Mouse (Mus musculus): ENCODE results near the gene Chml. TPM values are rescaled to one million over a fixed set of nuclear protein-coding genes. Genes with fewer than 3 reads are reported as not detected.

Gene Chml
- polyA plus RNA-seq, 1 experiment from 2014 or later: 1.6 TPM

DNA sequence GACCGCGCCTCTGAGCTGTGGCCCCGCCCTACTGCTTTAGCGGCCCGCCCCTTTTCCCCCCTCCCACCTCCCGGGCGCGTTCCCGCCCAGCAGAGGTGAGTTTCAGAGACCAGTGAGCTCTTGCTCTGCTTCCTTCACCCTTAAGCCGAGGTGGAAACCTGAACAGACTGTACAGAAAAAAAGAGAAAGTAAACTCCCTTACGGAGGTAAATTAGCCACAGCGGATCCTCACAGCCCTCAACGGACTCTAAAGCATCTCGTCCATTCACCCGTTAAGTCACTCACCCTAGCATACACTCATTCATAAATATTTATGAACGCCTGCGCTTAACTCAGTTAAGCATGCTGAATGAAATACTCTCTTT, 278 bp upstream of the Chml start:
- Histone ChIP-seq H3K9me3 (replicated peaks) (no peaks in the 10 kb centered on the region), H3K27me3 (no peaks in the 10 kb centered on the region), H3K27ac (replicated peaks) (no peak overlapping the region), H3K4me2 (replicated peaks) (peak overlapping the region; percentile 92), H3K36me3 (peaks cover under 1% of the 10 kb centered on the region; the same call in 1 of the 2 replicates), H3K4me3 (replicated peaks) (peak overlapping the region; percentile 84), H3K9ac (no peak overlapping the region), H3K4me1 (peaks cover 18% of the 10 kb centered on the region)
- no peak; the same call in 1 of the 2 replicates for ATAC-seq (ENCODE audit: insufficient number of reproducible peaks, low FRiP score, low TSS enrichment, low read depth)
- WGBS: under 1% methylated on average over 17 of the region's 17 CpGs

DNA sequence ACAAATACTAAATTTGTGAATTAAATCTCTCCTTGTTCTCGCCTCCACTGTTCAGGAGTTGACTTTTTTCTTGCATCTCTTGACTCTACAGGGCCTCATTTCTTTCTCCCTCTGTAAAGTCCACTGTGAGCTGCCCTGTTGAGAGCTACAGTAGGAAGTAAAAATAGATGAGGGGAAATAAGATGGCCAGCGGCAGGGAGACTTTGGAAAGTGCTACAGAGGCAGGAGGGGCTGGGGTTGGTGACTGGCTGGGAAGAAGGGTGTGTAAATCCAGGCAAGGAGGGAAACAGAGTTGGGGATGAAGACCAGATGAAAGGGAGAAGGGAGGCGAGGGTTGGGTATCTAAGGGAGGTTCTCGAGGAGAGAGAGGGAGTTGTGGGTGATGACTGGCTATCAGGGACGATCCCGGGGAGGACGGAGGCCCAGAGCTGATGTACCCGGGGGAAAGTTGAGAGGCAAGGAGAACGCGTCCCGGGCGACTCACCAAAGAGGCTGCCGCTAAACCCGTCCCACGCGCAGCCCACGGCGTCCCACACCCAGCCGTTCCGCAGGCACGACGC, 935 bp downstream of the Chml start:
- Histone ChIP-seq H3K27me3 (no peaks in the 10 kb centered on the region), H3K36me3 (peaks cover 8% of the 10 kb centered on the region; the same call in 1 of the 2 replicates), H3K4me2 (replicated peaks) (peak overlapping the region; percentile 92), H3K4me3 (replicated peaks) (peak overlapping the region; percentile 84), H3K4me1 (peaks cover 18% of the 10 kb centered on the region), H3K9ac (peak overlapping the region; percentile 84), H3K27ac (replicated peaks) (peak overlapping the region; percentile 85), H3K9me3 (replicated peaks) (no peaks in the 10 kb centered on the region)
- WGBS: 2% methylated on average over 22 of the region's 22 CpGs
- ATAC-seq (ENCODE audit: insufficient number of reproducible peaks, low FRiP score, low TSS enrichment, low read depth): no peak

DNA sequence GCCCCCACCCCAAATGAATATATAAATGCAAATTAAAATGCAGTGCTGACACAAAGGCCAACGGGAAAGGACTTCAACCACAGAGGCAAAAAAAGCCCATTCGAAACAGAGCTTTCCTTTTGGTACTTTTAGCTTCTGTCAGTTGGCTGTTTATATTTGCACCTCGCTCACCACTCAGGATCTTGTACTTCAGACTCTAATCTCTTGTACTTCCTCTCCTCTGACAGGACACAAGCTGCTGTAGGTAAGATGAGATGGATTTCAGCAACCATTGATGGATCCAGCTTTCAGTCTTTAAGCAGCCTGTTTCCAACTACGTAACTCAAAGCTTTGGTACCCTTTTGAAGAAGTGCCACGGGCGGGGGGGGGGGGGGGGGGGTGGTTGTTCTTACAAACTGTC, 11.7 kb downstream of the Chml start:
- 74% methylated on average over 6 of the region's 6 CpGs for WGBS

GRCm38 (mm10) chr1:175677459-175677858, 15.2 kb downstream of the Chml start:
- no peaks in the 10 kb centered on the region for H3K36me3 ChIP-seq
- H3K9ac ChIP-seq: no peak overlapping the region
- 85% methylated on average over 6 of the region's 6 CpGs for WGBS
- H3K9me3 ChIP-seq (replicated peaks): no peaks in the 10 kb centered on the region
- H3K4me1 ChIP-seq: no peaks in the 10 kb centered on the region
- no peak overlapping the region for H3K4me3 ChIP-seq (replicated peaks)
- no peak overlapping the region for H3K4me2 ChIP-seq (replicated peaks)
- no peak overlapping the region for H3K27ac ChIP-seq (replicated peaks)
- no peaks in the 10 kb centered on the region for H3K27me3 ChIP-seq
- no peak for ATAC-seq (ENCODE audit: insufficient number of reproducible peaks, low FRiP score, low TSS enrichment, low read depth)

More for the DNA sequence above, 11.7 kb downstream of the Chml start:
- H3K4me1 ChIP-seq: no peaks in the 10 kb centered on the region
- no peaks in the 10 kb centered on the region for H3K27me3 ChIP-seq
- H3K27ac ChIP-seq (replicated peaks): no peak overlapping the region
- ATAC-seq (ENCODE audit: insufficient number of reproducible peaks, low FRiP score, low TSS enrichment, low read depth): no peak
- H3K9me3 ChIP-seq (replicated peaks): no peaks in the 10 kb centered on the region
- no peak overlapping the region for H3K4me2 ChIP-seq (replicated peaks)
- H3K9ac ChIP-seq: no peak overlapping the region
- no peak overlapping the region for H3K4me3 ChIP-seq (replicated peaks)
- no peaks in the 10 kb centered on the region for H3K36me3 ChIP-seq

DNA sequence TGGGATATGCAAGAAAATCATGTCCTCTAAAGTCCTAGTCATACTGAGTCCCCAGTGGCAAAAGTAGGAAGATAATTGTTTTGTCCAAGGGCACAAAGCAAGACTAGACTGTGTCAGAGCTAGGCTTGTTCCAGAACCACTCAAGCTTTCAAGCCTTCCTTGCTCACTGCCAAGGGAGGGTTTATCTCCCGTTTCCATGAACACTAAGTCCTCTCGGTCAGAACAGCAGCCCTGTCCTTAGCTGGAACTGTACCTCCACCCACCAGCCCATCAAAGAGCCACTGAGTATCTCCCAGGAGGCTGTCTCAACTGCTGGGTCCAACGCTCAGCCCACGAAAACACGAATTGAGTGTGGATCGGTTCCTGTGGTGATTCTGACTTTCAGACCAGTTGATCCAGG, 17.6 kb downstream of the Chml start:
- no peak overlapping the region for H3K9ac ChIP-seq
- no peaks in the 10 kb centered on the region for H3K9me3 ChIP-seq (replicated peaks)
- ATAC-seq (ENCODE audit: insufficient number of reproducible peaks, low FRiP score, low TSS enrichment, low read depth): no peak
- 78% methylated on average over 6 of the region's 6 CpGs for WGBS
- no peak overlapping the region for H3K4me3 ChIP-seq (replicated peaks)
- no peak overlapping the region for H3K27ac ChIP-seq (replicated peaks)
- H3K4me1 ChIP-seq: no peaks in the 10 kb centered on the region
- H3K36me3 ChIP-seq: no peaks in the 10 kb centered on the region
- H3K27me3 ChIP-seq: no peaks in the 10 kb centered on the region
- H3K4me2 ChIP-seq (replicated peaks): no peak overlapping the region

GRCm38 (mm10) chr1:175673563-175674325, 19.0 kb downstream of the Chml start:
- H3K4me2 ChIP-seq (replicated peaks): no peak overlapping the region
- WGBS: 70% methylated on average over 7 of the region's 7 CpGs
- no peak for ATAC-seq (ENCODE audit: insufficient number of reproducible peaks, low FRiP score, low TSS enrichment, low read depth)
- no peaks in the 10 kb centered on the region for H3K9me3 ChIP-seq (replicated peaks)
- no peaks in the 10 kb centered on the region for H3K36me3 ChIP-seq
- no peak overlapping the region for H3K9ac ChIP-seq
- H3K27ac ChIP-seq (replicated peaks): no peak overlapping the region
- no peak overlapping the region for H3K4me3 ChIP-seq (replicated peaks)
- H3K4me1 ChIP-seq: no peaks in the 10 kb centered on the region
- H3K27me3 ChIP-seq: no peaks in the 10 kb centered on the region

DNA sequence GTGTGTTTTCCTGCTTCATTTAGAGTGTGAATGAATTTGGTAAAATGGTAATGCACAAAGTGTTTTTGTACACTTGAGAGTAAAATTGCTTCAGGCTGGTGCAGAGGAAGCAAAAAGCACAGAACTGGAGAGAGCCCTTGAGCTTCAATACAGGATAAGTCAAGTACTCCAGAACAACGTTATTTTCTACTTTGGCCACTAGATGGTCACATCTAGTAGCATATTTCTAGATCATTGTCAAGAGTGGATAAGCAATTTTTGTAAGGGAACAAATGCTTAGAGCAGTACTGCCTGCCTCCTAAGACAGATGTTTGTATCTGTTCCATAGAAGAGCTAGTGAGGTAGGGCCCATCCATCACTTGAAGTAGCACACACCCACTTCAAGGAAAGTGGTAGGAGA, 21.1 kb downstream of the Chml start:
- no peak for ATAC-seq (ENCODE audit: insufficient number of reproducible peaks, low FRiP score, low TSS enrichment, low read depth)
- no peak overlapping the region for H3K4me2 ChIP-seq (replicated peaks)
- no peaks in the 10 kb centered on the region for H3K36me3 ChIP-seq
- H3K27ac ChIP-seq (replicated peaks): no peak overlapping the region
- no peaks in the 10 kb centered on the region for H3K4me1 ChIP-seq
- no peaks in the 10 kb centered on the region for H3K9me3 ChIP-seq (replicated peaks)
- no peak overlapping the region for H3K9ac ChIP-seq
- WGBS: 22% methylated on average over 1 of the region's 1 CpGs
- H3K27me3 ChIP-seq: no peaks in the 10 kb centered on the region
- no peak overlapping the region for H3K4me3 ChIP-seq (replicated peaks)

- H3K9me3 ChIP-seq (replicated peaks): no peaks in the 10 kb centered on the region
- H3K4me1 ChIP-seq: no peaks in the 10 kb centered on the region
- no peak overlapping the region for H3K4me3 ChIP-seq (replicated peaks)
- H3K9ac ChIP-seq: no peak overlapping the region
- no peak overlapping the region for H3K4me2 ChIP-seq (replicated peaks)
- no peak overlapping the region for H3K27ac ChIP-seq (replicated peaks)
- 53% methylated on average over 7 of the region's 7 CpGs for WGBS
- H3K27me3 ChIP-seq: no peaks in the 10 kb centered on the region
- no peak for ATAC-seq (ENCODE audit: insufficient number of reproducible peaks, low FRiP score, low TSS enrichment, low read depth)
- no peaks in the 10 kb centered on the region for H3K36me3 ChIP-seq
Measured at GRCm38 (mm10) chr1:175670042-175670441, 22.7 kb downstream of the Chml start.

- Histone ChIP-seq H3K9me3 (replicated peaks) (no peaks in the 10 kb centered on the region), H3K27ac (replicated peaks) (no peak overlapping the region), H3K4me1 (no peaks in the 10 kb centered on the region), H3K27me3 (no peaks in the 10 kb centered on the region), H3K9ac (no peak overlapping the region), H3K36me3 (no peaks in the 10 kb centered on the region), H3K4me2 (replicated peaks) (no peak overlapping the region), H3K4me3 (replicated peaks) (no peak overlapping the region)
- ATAC-seq (ENCODE audit: insufficient number of reproducible peaks, low FRiP score, low TSS enrichment, low read depth): no peak
- 81% methylated on average over 3 of the region's 3 CpGs for WGBS
Measured at GRCm38 (mm10) chr1:175669456-175669855, 23.2 kb downstream of the Chml start.

DNA sequence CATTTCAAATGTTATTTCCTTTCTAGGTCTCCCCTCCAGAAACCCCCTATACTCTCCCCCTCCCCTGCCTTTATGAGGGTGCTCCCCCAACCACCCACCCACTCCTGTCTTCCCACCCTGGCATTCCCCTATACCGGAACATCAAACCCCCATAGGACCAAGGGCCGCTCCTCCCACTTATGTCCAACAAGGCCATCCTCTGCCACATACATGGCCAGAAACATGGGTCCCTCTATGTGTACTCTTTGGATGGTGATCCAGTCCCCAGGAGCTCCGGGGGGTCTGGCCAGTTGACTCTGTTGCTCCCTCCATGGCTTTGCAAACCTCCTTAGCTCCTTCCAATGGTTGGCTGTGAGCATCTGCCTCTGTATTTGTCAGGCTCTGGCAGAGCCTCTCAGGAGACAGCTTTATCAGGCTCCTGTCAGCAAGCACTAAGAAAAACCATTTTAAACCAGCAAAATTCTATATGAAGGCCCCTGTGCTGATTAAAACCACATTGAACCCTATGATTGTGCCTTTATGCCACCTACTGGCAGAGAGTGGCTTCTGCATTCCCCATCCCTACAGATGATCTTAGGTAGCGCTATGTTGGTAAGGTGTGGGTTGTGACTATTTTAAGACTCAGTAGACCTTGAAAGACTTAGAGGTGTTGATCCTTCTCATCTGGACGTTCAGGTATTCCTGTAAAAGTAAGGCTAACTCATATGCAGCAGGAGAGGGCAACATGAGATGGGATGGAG, 23.9 kb downstream of the Chml start:
- no peaks in the 10 kb centered on the region for H3K27me3 ChIP-seq

DNA sequence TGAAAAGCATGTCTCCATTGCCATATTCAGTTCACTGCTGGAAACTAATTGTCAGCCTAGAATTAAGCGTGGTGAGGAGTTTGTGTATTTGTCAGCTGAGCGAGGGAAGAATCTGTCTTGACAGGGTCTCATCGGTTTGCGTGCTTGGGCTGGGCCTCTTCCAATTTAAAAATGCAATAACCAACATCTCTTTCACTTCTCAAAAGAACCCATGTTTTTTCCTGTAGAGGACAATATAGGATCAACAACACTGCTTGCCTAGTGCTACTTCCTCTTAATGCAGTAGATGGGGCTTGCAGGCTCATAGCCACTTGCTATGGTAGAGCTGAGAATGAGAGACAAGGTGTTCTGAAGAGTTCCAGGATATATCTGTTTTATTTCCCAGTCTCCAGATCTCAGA, 32.8 kb downstream of the Chml start:
- H3K27me3 ChIP-seq: no peaks in the 10 kb centered on the region

More for the DNA sequence above, 23.9 kb downstream of the Chml start:
- WGBS: 69% methylated on average over 5 of the region's 5 CpGs
- Histone ChIP-seq H3K9me3 (replicated peaks) (no peaks in the 10 kb centered on the region), H3K4me1 (no peaks in the 10 kb centered on the region), H3K27ac (replicated peaks) (no peak overlapping the region), H3K36me3 (no peaks in the 10 kb centered on the region), H3K9ac (no peak overlapping the region), H3K4me2 (replicated peaks) (no peak overlapping the region), H3K4me3 (replicated peaks) (no peak overlapping the region)
- ATAC-seq (ENCODE audit: insufficient number of reproducible peaks, low FRiP score, low TSS enrichment, low read depth): no peak

More for the DNA sequence above, 32.8 kb downstream of the Chml start:
- no peak for ATAC-seq (ENCODE audit: insufficient number of reproducible peaks, low FRiP score, low TSS enrichment, low read depth)
- H3K36me3 ChIP-seq: no peaks in the 10 kb centered on the region
- no peak overlapping the region for H3K27ac ChIP-seq (replicated peaks)
- no peak overlapping the region for H3K4me3 ChIP-seq (replicated peaks)
- H3K4me1 ChIP-seq: no peaks in the 10 kb centered on the region
- no peak overlapping the region for H3K4me2 ChIP-seq (replicated peaks)
- H3K9ac ChIP-seq: no peak overlapping the region
- WGBS: 81% methylated on average over 4 of the region's 4 CpGs
- no peaks in the 10 kb centered on the region for H3K9me3 ChIP-seq (replicated peaks)

All from embryonic facial prominence, embryonic 15.5 days (tissue).